Mouse (Mus musculus) G1E (cell line): Measurements from ENCODE around the gene Shkbp1.

Source experiments
- CTCF ChIP-seq: IDR thresholded peaks from 2 replicates; pipeline ENCODE4 v1.5.1; 2012; ENCODE audit warnings: low read depth, low read length, inconsistent platforms, mixed read lengths
- GATA1 ChIP-seq: IDR thresholded peaks from 2 replicates; pipeline ENCODE4 v1.6.1; 2012; ENCODE audit warnings: borderline replicate concordance, low read length, inconsistent platforms, mixed read lengths
- POLR2AphosphoS5 ChIP-seq: IDR thresholded peaks from 2 replicates; pipeline ENCODE4 v1.6.1; 2012; ENCODE audit warnings: low read depth, low read length, inconsistent platforms; ENCODE audit not compliant: insufficient replicate concordance
- TAL1 ChIP-seq: conservative IDR thresholded peaks from 2 replicates; pipeline ENCODE4 v1.6.1; 2012; ENCODE audit warnings: low read depth, low read length, inconsistent platforms, mixed read lengths

DNA sequence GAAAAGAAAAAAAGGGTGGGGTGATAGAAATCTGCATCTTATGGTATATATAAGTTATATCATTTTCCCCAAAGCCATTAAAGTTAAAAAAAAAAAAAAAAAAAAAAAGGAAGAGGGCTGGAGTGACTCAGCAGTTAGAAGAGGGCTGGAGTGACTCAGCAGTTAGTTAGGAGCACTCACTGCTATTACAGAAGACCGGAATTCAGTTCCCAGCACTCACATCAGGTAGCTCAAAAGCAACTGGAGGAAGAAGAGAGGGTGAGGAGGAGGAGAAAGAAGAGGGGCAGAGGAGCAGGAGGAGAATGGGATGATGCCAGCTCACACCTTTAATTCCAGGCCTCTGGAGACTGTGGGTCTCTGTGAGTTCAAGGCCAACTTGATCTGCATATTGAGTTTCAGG is 27.4 kb upstream of the Shkbp1 start:
- no peak for TF ChIP-seq CTCF
- TF ChIP-seq GATA1, result no peak
- no peak for TF ChIP-seq TAL1
- TF ChIP-seq POLR2AphosphoS5, result no peak
